ENCODE assay signal across 13 mouse cellular contexts in genomic region chr3:51486491-51487195, GRCm38 (mm10). TPM values are rescaled to one million over a fixed set of nuclear protein-coding genes. Genes with fewer than 3 reads are reported as not detected.
DNase-seq lines count a peak whose midpoint lies in the region; ATAC-seq and TF ChIP-seq lines count a peak whose summit lies in the region.
"Had no signal": no experiment of that assay in that cellular context is flagged by ENCODE, and none has a peak within 500 bp of the region (broad histone marks: within the 10 kb centered on the region; RNA-seq: fewer than 3 reads in every experiment).

No protein-coding gene starts in this region.

- H3K36me3 ChIP-seq in lung, embryonic 14.5 days (ENCODE audit: insufficient read depth) = 0 out of 2 replicates have a peak, but pooled peaks cover 2% of the 10 kb centered on the region
- no peaks in the 10 kb centered on the region for H3K36me3 ChIP-seq in intestine, embryonic 16.5 days (ENCODE audit: control insufficient read depth, insufficient read depth, low read length)
- H3K36me3 ChIP-seq: liver, embryonic 13.5 days had no signal

- H3K27me3 ChIP-seq in lung, embryonic 14.5 days (ENCODE audit: insufficient read depth, low read length) = no peaks in the 10 kb centered on the region
- no peaks in the 10 kb centered on the region for H3K27me3 ChIP-seq in intestine, embryonic 16.5 days (replicated peaks; ENCODE audit: control insufficient read depth, insufficient read depth, low read length)
- H3K27me3 ChIP-seq: forebrain, embryonic 13.5 days; liver, embryonic 13.5 days had no signal

- H3K4me3 ChIP-seq in lung, embryonic 14.5 days (ENCODE audit: low read depth, low read length) = no peak overlapping the region
- no peak overlapping the region for H3K4me3 ChIP-seq in intestine, embryonic 16.5 days (ENCODE audit: low read length)
- H3K4me3 ChIP-seq: forebrain, embryonic 13.5 days; liver, embryonic 13.5 days had no signal

- no peak overlapping the region for H3K9ac ChIP-seq in lung, embryonic 14.5 days
- no peak overlapping the region for H3K9ac ChIP-seq in intestine, embryonic 16.5 days (ENCODE audit: low read depth, low read length)
- H3K9ac ChIP-seq: forebrain, embryonic 13.5 days; liver, embryonic 13.5 days had no signal

- 82% methylated on average over 4 of the region's 4 CpGs for WGBS in lung, embryonic 14.5 days
- WGBS in intestine, embryonic 16.5 days = 81% methylated on average over 4 of the region's 4 CpGs

- DNase-seq in gastrocnemius, postnatal 10 days = peak; percentile 20
- DNase-seq in gastrocnemius, postnatal 25 days = no peak
- peak; percentile 51 for DNase-seq in lung, embryonic 14.5 days
- DNase-seq in lung, postnatal 14 days = no peak
- peak; percentile 21 for DNase-seq in right cerebral cortex, postnatal 4 days
- DNase-seq in right cerebral cortex, adult 18-20 months = no peak
- DNase-seq: liver, embryonic 13.5 days; thymus, postnatal 14 days had no signal

- no peak for ATAC-seq in lung, embryonic 14.5 days (ENCODE audit: insufficient read depth)
- no peak for ATAC-seq in intestine, embryonic 16.5 days
- ATAC-seq: forebrain, embryonic 13.5 days had no signal

- no peak for TF ChIP-seq CTCF in lung, embryonic 14.5 days (IDR thresholded peaks at IDR 0.05; ENCODE audit: low read depth)

- H3K9me3 ChIP-seq in lung, embryonic 14.5 days (ENCODE audit: low read depth, low read length) = no peaks in the 10 kb centered on the region
- no peaks in the 10 kb centered on the region for H3K9me3 ChIP-seq in intestine, embryonic 16.5 days (ENCODE audit: control insufficient read depth, low read length)
- H3K9me3 ChIP-seq: forebrain, embryonic 13.5 days; liver, embryonic 13.5 days had no signal

- no peak overlapping the region for H3K27ac ChIP-seq in lung, embryonic 14.5 days (ENCODE audit: low read depth)
- H3K27ac ChIP-seq in intestine, embryonic 16.5 days (ENCODE audit: low read length) = no peak overlapping the region
- H3K27ac ChIP-seq: forebrain, embryonic 13.5 days; layer of hippocampus, adult 2 months; liver, embryonic 13.5 days; macrophage had no signal

- peaks cover 6% of the 10 kb centered on the region; the same call in 1 of the 2 replicates for H3K4me1 ChIP-seq in lung, embryonic 14.5 days (ENCODE audit: insufficient read depth)
- H3K4me1 ChIP-seq in intestine, embryonic 16.5 days (ENCODE audit: control insufficient read depth, insufficient read depth, low read length) = peaks cover 14% of the 10 kb centered on the region

- H3K4me2 ChIP-seq in lung, embryonic 14.5 days = no peak overlapping the region
- no peak overlapping the region for H3K4me2 ChIP-seq in intestine, embryonic 16.5 days (ENCODE audit: low read depth, low read length)
- H3K4me2 ChIP-seq: forebrain, embryonic 13.5 days; midbrain, embryonic 11.5 days had no signal

RNA-seq across cellular contexts. Expression of gene Rab33b, which starts 2.9 kb away (rescaled TPM):
- 10 to 100 TPM; 12.1 to 13.4 TPM for total RNA-seq in gastrocnemius, postnatal 10 days (2021)
- 1 to 10 TPM; 7.3 to 8.3 TPM for total RNA-seq in gastrocnemius, postnatal 25 days (2021)
- 17.8 and 21.3 TPM in 2 replicates for polyA plus RNA-seq in lung, embryonic 14.5 days (2014; fragmentation: Nextera tagmentation; extraction: Ambion mirVana)
- polyA plus RNA-seq in intestine, embryonic 16.5 days (2015; fragmentation: Nextera tagmentation; extraction: Ambion mirVana) = 23.7 and 25.0 TPM in 2 replicates

Comparison
In these comparisons a context has a peak if more than half of its experiments do, and no peak if none do; other contexts are left out.
1. DNase-seq: peak in gastrocnemius, postnatal 10 days (single experiment), lung, embryonic 14.5 days (single experiment) and right cerebral cortex, postnatal 4 days (single experiment); none in gastrocnemius, postnatal 25 days (single experiment), lung, postnatal 14 days (single experiment) and right cerebral cortex, adult 18-20 months (single experiment).